Mouse (Mus musculus) adrenal gland (tissue): ENCODE measurements around the gene Ulk3.

Source experiments
- intact Hi-C: fragments of 180-260 bp; cut with DNase I; formaldehyde crosslinking; loops from one replicate; pipeline ENCODE4 v1.15.1; 2025

The Ulk3 gene

GRCm38 (mm10) chr9:57610359-57610826 lies 21.1 kb downstream of the Ulk3 start:
- intact Hi-C loops: no loop called here

- intact Hi-C loops: no loop called here
Measured at GRCm38 (mm10) chr9:57612587-57612986, 23.3 kb downstream of the Ulk3 start.

- intact Hi-C loops: no loop called here
Measured at GRCm38 (mm10) chr9:57613975-57614374, 24.7 kb downstream of the Ulk3 start.

- intact Hi-C loops: loop anchor here (5.0 kb wide), 1 partner anchor 38 kb away; the partner anchor contains the start of gene Csk
Measured at GRCm38 (mm10) chr9:57614786-57615185, 25.5 kb downstream of the Ulk3 start.

- intact Hi-C loops: loop anchor here (5.0 kb wide), 1 partner anchor 35 kb away; the partner anchor contains the start of gene Csk
Measured at GRCm38 (mm10) chr9:57617556-57618169, 28.4 kb downstream of the Ulk3 start.

GRCm38 (mm10) chr9:57618854-57619253 lies 29.6 kb downstream of the Ulk3 start:
- intact Hi-C loops: loop anchor here (5.0 kb wide), 1 partner anchor 33 kb away; the partner anchor contains the start of gene Csk

GRCm38 (mm10) chr9:57620674-57621073 lies 31.4 kb downstream of the Ulk3 start, which contains the start of gene Lman1l:
TSS of gene Lman1l (minus strand) at chr9:57620774.
- intact Hi-C loops: no loop called here

- intact Hi-C loops: no loop called here
Measured at GRCm38 (mm10) chr9:57624295-57624694, 35.0 kb downstream of the Ulk3 start.

- intact Hi-C loops: no loop called here
Measured at GRCm38 (mm10) chr9:57625674-57626500, 36.6 kb downstream of the Ulk3 start.

- intact Hi-C loops: no loop called here
Measured at GRCm38 (mm10) chr9:57627191-57627590, 37.9 kb downstream of the Ulk3 start.

GRCm38 (mm10) chr9:57627892-57628291 lies 38.6 kb downstream of the Ulk3 start:
- intact Hi-C loops: no loop called here

- intact Hi-C loops: loop anchor here (1.0 kb wide), 1 partner anchor 27 kb away; no protein-coding TSS in a partner anchor
Measured at GRCm38 (mm10) chr9:57628717-57629116, 39.5 kb downstream of the Ulk3 start.

- intact Hi-C loops: loop anchor here (1.0 kb wide), 1 partner anchor 26 kb away; no protein-coding TSS in a partner anchor
Measured at GRCm38 (mm10) chr9:57629118-57629874, 40.0 kb downstream of the Ulk3 start.

GRCm38 (mm10) chr9:57633481-57634024 lies 44.3 kb downstream of the Ulk3 start:
- intact Hi-C loops: no loop called here

- intact Hi-C loops: no loop called here
Measured at GRCm38 (mm10) chr9:57637272-57637671, 48.0 kb downstream of the Ulk3 start.

GRCm38 (mm10) chr9:57637741-57638322 lies 48.6 kb downstream of the Ulk3 start:
- intact Hi-C loops: no loop called here

- intact Hi-C loops: no loop called here
Measured at GRCm38 (mm10) chr9:57638651-57639459, 49.6 kb downstream of the Ulk3 start.

- intact Hi-C loops: no loop called here
Measured at GRCm38 (mm10) chr9:57639661-57640328, 50.5 kb downstream of the Ulk3 start.

GRCm38 (mm10) chr9:57640384-57640783 lies 51.1 kb downstream of the Ulk3 start:
- intact Hi-C loops: no loop called here
